Mouse (Mus musculus): ENCODE data around the gene Abraxas2.

GRCm38 (mm10) chr7:132933331-132933730 lies 74.3 kb downstream of the Abraxas2 start:
- no peak for TF ChIP-seq FLI1 (IDR thresholded peaks at IDR 0.05; ENCODE audit: low read length)
- TF ChIP-seq GATA1 (IDR thresholded peaks at IDR 0.05; ENCODE audit: borderline replicate concordance, low read length): no peak
